Mouse (Mus musculus): ENCODE data around the gene Myrfl.
A peak's percentile ranks its signal among the peaks of the same experiment; 100 is the strongest.

Gene Myrfl

DNA sequence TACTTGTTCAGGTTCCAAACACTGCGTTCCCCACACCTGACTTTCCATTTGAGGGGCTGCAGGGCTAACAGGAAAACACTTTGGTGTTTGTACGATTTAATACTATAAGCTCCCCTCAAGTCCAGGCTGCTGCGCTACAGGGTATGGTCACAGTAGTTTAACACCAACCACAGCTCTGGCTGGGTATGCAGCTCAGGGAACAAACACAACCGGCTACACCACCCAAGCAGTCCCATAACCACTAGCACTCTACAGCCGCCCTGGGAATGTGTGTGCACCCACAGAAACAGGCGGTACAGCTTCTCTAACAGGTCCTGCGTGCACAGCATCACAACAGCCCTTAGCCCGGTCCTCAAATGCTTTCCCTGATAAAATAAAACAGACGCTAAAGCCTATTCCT lies 16.1 kb upstream of the Myrfl start:
- no peak for DNase-seq

DNA sequence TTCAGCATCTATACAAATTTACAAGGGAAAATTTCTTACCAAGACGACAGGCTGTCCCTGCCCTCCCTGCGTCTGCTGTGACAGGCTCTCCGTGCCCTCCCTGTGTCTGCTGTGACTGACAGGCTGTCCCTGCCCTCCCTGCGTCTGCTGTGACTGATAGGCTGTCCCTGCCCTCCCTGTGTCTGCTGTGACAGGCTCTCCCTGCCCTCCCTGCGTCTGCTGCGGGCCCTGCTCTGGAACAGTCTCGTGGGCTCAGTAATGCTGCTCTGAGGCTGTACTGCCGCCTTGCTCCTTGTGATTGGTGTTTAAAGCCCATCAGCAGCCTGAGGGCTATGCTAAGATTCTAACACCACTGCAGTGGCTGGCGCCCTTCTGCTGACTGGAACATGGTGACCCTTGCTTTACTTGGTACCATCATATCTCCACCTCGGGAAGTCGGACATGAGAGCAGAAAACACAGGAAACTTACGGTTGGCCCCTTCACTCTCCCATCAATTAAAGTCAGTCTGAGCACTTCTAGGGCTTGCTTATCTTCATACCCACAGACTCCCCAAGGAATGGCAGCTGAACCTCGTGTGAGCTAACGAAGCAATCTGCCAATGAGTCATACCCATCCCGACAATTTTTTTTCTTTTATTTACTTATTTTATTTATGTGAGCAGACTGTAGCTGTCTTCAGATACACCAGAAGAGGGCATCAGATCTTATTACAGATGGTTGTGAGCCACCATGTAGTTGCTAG lies 12.4 kb upstream of the Myrfl start:
- no peak for DNase-seq

DNA sequence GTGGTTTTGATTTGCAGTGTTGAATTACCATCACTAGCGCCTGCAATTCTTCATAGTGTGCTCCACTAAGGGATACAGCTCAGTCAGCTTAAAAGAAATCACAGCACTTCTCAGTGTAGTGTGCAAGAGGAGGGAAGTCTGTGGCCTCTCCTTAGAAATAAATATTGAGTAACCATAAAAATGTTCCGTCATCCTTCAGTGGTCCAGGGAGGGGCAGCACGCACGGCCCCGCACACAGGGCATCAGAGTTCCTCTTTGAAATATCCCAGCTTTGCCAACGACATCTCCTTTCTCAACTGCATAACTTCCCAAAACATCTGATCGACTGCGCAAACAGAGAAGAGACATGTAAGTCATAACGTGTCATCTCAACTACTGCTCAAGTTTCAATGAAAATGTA lies 10.1 kb upstream of the Myrfl start:
- no peak for DNase-seq

- DNase-seq, result no peak
Measured at GRCm38 (mm10) chr10:116904503-116904908, 7.8 kb upstream of the Myrfl start.

- no peak for DNase-seq
Measured at GRCm38 (mm10) chr10:116895108-116895833, 1.4 kb downstream of the Myrfl start.

GRCm38 (mm10) chr10:116894540-116894939 lies 2.2 kb downstream of the Myrfl start:
- DNase-seq, result no peak

DNA sequence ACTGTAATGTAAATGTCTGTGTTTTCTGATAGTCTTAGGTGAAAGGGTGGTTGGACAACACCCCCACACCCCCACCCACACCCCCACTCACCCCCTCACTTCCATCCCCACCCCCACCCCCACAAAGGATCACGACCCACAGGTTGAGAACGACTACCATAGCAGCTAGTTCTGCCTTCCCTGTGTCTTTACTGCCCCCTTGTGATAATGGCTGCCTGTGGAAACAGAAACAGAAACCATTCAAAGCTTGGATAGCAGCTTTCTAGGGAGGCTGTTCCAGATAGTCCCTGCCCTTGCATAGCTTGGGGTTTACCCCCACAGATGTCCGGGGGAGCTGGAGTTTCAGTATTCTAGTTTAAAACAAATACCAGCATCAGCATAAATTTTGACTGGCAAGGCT lies 3.0 kb downstream of the Myrfl start:
- peak in 1 of 2 experiments; percentile 40 for DNase-seq

GRCm38 (mm10) chr10:116890587-116890986 lies 6.1 kb downstream of the Myrfl start:
- DNase-seq, result no peak

DNA sequence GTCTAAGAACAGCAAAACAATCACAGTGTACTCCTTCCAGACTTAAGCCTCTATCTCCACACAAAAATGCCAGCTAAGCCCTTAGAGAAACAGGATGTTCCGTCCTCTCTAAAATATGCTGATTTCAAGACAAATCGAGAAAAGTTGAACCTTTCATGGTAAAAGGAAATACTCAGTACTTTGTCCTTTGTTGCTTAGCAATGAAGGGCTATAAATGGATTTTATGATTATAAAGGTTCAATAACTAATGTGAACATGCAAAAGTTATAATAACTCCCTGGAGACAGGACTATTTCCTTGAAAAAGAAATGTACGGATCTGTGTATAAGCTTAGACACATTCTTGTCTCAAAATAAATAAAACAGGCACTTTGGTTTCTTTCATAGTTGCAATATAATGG lies 12.2 kb downstream of the Myrfl start:
- no peak for DNase-seq

- peak in 1 of 2 experiments; percentile 3 for DNase-seq
Measured at GRCm38 (mm10) chr10:116883531-116883930, 13.2 kb downstream of the Myrfl start.

- DNase-seq, result no peak
Measured at GRCm38 (mm10) chr10:116877436-116877835, 19.3 kb downstream of the Myrfl start.

GRCm38 (mm10) chr10:116874490-116874889 lies 22.2 kb downstream of the Myrfl start:
- DNase-seq, result no peak

- no peak for DNase-seq
Measured at GRCm38 (mm10) chr10:116872016-116872410, 24.7 kb downstream of the Myrfl start.

GRCm38 (mm10) chr10:116871329-116872015 lies 25.2 kb downstream of the Myrfl start:
- no peak for DNase-seq

- DNase-seq, result no peak
Measured at GRCm38 (mm10) chr10:116870819-116871218, 25.9 kb downstream of the Myrfl start.

DNA sequence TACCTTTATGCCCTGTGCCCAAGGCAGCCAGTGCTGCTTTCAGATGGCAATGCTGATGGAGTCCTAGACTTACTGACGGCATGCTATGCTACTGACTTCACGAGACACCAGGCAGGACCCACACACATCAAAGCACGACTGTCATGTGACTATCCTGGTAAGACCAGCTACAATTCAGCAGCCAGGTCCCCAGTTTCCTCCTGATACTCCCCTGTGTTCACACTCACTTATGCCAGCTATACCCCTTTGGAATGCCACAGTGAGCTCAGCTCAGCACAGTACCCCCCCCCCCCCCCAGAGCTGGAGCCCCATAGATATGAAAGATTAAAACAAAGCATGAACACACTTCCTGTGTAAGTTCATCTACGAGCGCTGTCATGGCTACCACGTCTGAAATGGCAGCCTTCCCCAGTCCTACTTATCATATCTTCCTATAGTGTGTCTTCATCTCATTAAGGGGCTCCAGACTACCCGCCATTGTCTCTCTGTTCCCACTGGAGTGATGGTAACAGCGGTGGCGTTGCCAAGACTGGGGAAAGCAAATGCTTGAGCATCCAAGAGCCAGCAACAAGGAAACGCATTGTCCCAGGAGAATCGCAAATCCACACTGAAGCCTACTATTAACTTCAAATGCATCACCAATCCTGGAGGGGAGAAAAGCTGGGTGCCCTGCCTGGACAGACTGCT lies 43.4 kb downstream of the Myrfl start:
- DNase-seq, result no peak

DNA sequence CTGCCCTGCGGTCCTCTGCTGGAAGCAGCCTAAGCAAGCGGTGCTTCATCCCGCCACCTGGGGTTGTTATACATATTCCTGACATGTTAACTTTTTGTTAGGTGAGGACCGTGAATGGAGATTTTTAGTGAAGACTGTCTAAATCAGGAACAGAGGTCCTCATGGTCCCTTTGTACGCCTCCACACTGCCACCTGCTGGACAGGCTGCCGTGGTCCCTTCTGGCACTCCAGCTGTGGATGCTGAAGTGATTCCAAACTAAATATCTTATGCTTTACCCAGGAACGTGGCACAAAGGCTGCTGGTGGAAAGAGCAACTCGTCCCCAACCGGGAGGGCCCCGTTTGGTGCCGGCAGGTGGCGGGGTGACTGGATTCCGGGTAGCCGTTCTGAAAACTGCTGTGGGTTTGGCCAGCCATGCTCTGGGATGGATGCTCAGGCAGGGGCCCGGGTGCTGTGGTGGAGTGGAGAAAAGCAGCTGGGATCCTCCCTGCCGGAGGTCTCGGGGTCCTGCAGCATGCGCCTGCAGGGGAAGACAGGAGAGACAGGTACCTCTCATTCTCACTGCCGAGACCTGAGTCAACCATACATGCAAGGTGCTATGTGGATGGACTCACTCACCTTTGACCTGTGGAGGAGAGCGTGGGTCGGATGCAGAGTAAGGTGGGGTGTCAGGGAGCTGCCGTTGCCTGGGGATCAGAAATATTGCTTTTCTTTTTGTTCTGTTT lies 47.8 kb downstream of the Myrfl start:
- peak; percentile 64 to 69 for DNase-seq

DNA sequence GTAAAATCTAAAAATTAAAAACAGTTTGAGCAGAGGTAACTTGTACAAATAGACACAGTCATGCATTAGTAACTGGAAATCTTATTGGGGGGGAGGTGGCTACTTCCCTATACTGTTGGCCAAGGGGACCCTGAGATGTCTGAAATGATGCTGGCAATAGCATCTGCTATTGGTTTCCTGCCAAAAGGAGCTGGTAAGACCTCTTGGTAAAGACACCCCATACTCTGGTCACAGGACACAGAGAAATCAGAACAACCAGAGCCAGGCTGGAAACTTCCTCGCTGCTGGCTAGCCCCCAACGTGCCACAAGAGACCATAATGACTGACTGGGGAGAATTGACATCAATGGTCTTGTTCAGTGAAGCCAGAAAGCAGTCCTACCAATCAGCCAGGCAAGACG lies 55.2 kb downstream of the Myrfl start:
- DNase-seq, result no peak

GRCm38 (mm10) chr10:116830676-116831075 lies 66.0 kb downstream of the Myrfl start:
- no peak for DNase-seq

DNA sequence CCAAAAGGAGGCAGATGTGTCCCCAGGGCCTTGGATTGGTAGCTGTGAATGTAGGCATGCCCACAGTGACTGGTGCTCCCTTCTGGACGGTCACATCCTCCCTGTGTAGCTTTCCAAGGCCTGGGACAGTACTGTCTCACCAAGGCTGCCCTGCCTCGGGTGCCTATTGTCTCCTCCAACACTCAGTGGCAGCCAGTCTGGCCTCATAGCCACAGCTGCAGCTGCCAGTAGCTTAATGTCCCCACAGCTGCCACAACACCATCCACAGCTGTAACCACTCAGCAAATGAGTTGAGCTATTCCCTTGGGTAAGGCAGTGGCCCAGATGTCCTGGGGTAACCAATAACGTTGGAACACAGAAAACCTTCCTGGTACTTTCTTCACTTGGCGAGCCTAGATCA lies 68.6 kb downstream of the Myrfl start:
- no peak for DNase-seq

DNA sequence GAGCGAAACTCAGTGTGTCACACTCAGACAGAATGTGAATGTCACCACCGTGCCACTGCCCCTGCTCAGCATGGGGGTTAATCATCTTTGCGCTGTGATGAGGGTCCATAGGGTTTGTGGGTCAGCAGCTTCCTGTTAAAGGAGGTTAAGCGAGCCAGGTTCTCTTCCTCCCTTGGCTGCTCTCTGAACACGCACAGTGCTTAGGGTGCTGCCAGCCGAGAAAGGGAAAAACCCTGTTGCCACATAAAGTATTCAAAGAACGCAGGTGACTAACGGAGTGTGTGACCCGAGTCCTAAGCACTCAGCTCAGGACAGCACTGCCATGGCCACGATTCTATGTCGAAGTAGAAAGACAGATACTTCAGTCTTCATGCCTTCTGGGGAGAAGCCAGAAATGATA lies 69.4 kb downstream of the Myrfl start:
- DNase-seq, result no peak

DNA sequence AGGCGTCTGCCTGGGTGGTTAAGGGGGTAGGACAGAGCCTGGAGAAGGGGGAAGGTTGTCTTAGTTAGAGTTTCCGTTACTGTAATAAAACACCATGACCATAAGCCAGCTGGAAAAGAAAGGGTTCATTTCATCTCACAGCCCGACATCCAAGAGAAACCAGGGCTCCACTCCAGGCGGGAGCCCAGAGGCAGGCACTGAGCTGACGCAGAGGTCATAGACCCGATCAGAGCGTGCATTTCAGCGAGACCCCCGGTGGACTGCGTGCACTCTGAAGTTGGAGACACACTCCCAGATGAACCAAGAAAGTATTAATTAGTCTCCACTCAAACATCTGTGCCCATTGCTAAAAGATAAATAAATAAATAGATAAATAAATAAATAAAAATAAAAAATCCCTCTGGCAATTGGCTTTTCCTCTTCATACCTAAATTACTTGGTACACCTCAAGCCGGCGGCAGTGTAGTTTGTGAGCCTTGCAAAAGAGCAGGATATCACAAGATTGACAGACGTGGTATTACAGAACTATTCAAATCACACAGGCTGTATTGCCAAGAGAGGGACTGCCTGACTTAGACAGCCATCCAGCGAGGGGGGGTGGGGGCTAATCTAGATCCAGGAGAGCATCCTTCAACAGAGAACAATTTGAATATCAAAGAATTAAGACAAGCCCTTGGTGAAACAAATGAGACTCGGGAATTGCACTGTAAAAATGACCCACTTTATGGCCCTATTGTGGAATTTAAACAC lies 81.2 kb downstream of the Myrfl start:
- no peak for DNase-seq
